Mouse (Mus musculus) right cerebral cortex, postnatal 36 days (tissue): ENCODE results near the gene Btbd35f30.
"Not testable (repeated sequence)": the region's sequence is repeated elsewhere in the genome, so short reads cannot be mapped to it uniquely, and the experiment has no call there.

ENCODE experiments used
- DNase-seq, 2 experiments: peaks; one replicate each; pipeline ENCODE4 v3.0.0; 2022; ENCODE audit warnings: low spot score in 2 of 2, mixed read lengths in 1 of 2

Btbd35f30 gene

DNA sequence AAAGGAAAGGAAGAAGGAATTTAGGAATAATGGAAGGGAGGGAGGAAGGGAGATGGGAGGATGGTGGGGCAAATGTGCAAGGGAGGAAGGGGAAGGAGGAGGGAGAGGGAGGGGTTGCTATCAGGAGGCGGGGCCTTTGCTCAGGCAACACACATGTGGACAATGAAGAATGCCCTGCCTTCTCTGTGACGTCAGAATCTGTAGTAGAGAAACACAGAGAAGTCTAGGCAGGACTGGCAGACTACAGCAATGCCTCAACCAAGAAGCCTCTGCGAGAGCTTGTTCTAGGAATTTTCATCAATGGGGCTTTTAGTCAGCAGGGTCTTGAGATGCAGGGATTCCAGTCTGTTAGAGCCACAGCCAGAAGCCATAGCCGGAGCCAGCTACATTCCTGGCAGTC, at the start of gene Btbd35f30:
TSS of gene Btbd35f30 (plus strand) at position 301 of the 400 bp plus-strand sequence.
- DNase-seq = not testable (repeated sequence)

DNA sequence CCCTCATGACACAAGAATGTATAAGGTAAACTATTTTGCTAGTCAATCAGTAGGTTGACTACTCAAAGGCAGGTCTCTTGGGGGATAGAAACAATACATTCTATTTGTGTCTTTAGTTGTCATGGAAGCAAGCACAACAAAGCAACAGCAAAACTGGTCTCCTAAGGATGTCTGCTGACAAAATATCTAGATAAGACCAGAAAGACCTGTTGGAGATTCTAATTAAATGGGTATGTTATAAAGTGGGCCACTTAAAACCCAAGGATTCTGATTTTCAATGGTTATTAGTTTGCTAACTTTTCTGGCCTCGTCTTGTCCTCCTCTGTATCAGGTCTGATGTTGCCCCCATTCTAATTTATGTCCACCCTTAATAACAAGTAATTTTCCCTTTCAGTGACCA, 47.0 kb downstream of the Btbd35f30 start, which contains the start of gene Gm21789:
TSS of gene Gm21789 (plus strand) at position 301 of the 400 bp plus-strand sequence.
- DNase-seq = not testable (repeated sequence)
